Mouse (Mus musculus): ENCODE results near the gene Epyc. TPM values are rescaled to one million over a fixed set of nuclear protein-coding genes. Genes with fewer than 3 reads are reported as not detected.
"Not testable (repeated sequence)": the region's sequence is repeated elsewhere in the genome, so short reads cannot be mapped to it uniquely, and the experiment has no call there.

Epyc gene
- polyA plus RNA-seq, 1 experiment from 2014 or later, result 1.4 TPM

DNA sequence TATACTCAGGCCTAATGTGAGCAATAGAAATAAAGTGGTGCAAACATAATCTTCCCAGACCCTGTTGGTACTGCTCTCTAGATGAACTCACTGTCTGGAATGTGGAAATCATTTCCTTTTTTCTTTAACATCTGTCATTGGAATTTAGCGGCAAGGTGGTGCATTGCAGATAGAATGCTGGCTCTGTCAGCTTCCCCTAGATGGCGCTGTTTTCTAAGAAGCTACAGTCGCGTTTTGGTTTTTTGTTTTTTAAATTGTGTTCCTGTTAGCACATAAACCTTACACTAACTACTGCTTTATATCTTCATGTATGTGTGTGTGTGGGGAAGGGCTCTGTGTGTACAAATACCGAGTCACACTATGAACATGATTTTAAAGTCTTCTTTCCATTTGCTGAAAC, 68.8 kb downstream of the Epyc start:
- peak; percentile 49 for DNase-seq (ENCODE audit: low spot score)

DNA sequence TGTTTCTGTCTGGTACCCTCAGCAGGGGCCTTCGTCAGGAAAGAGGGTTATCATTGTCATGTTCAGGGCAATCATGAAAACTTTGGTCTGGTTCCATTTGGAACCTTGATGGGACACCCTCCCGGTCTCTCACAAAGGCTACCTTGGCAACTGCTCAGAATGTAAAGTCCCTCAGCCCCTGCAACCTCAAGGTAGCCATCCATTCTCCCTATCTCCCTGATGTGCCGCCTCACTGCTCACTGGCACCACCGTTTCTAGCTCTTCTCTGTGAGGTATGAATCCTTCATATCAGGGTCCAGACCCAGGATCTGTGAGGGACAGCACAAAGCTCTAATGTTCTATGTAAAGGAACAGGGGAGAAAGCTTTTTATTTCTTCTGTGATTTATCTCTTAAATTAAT, 70.7 kb downstream of the Epyc start:
- no peak for DNase-seq (ENCODE audit: low spot score)

DNA sequence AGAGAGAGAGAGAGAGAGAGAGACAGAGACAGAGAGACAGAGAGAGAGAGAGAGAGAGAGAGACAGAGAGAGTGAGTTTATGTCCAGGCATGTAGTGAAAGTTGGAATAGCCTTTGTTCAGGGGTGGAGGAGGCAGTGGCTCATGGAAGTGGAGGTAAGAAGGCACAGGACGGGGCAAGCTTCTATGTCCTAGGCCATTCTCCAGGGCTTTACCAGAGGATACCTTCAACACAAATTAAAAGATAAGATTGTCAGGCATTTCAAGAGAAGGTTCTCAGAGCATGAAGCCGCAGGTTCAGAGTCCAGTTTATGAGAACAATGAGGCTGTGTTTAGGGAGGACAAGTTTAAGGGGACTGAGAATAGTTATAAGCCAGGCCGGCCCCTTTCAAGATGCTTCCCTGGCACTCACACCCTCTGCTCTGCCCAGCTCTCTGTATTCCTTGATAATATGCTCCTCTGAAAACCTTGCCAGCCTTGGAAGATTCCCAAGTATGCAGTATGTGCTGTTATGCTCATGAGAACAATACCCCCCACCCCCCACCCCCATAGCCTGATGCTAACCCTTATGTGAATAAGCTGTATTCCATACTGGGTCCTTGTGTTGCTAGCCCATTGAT, 71.5 kb downstream of the Epyc start:
- no peak for DNase-seq (ENCODE audit: low spot score)

GRCm38 (mm10) chr10:97717233-97717632, 73.4 kb downstream of the Epyc start:
- no peak for DNase-seq (ENCODE audit: low spot score)

- no peak for DNase-seq (ENCODE audit: low spot score)
These were observed 74.2 kb downstream of the Epyc start for GRCm38 (mm10) chr10:97718021-97718420.

GRCm38 (mm10) chr10:97720625-97721024, 76.8 kb downstream of the Epyc start:
- DNase-seq (ENCODE audit: low spot score), result no peak

- DNase-seq (ENCODE audit: low spot score), result no peak
These were observed 78.8 kb downstream of the Epyc start for GRCm38 (mm10) chr10:97722709-97723108.

- DNase-seq (ENCODE audit: low spot score), result no peak
These were observed 82.1 kb downstream of the Epyc start for GRCm38 (mm10) chr10:97725929-97726328.

DNA sequence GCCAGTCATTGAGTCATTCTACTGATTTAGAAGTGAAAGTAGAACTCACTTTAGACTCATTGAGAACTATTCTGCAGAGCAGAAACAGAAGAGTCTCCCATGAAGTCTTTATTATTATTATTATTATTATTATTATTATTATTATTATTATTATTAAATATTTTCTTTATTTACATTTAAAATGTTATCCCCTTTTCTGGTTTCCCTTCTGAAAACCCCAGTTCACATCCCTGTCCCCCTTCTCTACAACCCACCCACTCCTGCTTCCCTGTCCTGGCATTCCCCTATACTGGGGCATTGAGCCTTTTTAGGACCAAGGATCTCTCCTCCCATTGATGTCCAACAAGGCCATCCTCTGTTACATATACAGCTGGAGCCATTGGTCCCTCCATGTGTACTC, 82.8 kb downstream of the Epyc start, which contains the start of gene C030005K15Rik:
Gene C030005K15Rik (minus strand): TSS at position 101 of the 400 bp plus-strand sequence.
- DNase-seq (ENCODE audit: low spot score), result not testable (repeated sequence)

Other genes starting within 250 kb of the Epyc start
- 88.4 and 103 TPM in 2 replicates for gene Dcn, start 164.5 kb upstream of the Epyc start, polyA plus RNA-seq (2015; fragmentation: Nextera tagmentation; extraction: Ambion mirVana)
- gene Lum, start 78.9 kb upstream of the Epyc start, polyA plus RNA-seq (2015; fragmentation: Nextera tagmentation; extraction: Ambion mirVana), result 25.0 and 27.2 TPM in 2 replicates
- 0.57 and 1.0 TPM in 2 replicates for gene Kera, start 37.2 kb upstream of the Epyc start, polyA plus RNA-seq (2015; fragmentation: Nextera tagmentation; extraction: Ambion mirVana)
- not detected in 2 replicates for gene Ccer1, start 49.0 kb downstream of the Epyc start, polyA plus RNA-seq (2015; fragmentation: Nextera tagmentation; extraction: Ambion mirVana)
- not detected in 2 replicates for gene C030005K15Rik, start 82.7 kb downstream of the Epyc start, polyA plus RNA-seq (2015; fragmentation: Nextera tagmentation; extraction: Ambion mirVana)